Mouse (Mus musculus) heart, embryonic 11.5 days (tissue): ENCODE data around the gene Plek. TPM values are rescaled to one million over a fixed set of nuclear protein-coding genes. Genes with fewer than 3 reads are reported as not detected.
A peak's percentile ranks its signal among the peaks of the same experiment; 100 is the strongest.
"Not testable (repeated sequence)": the region's sequence is repeated elsewhere in the genome, so short reads cannot be mapped to it uniquely, and the experiment has no call there.

Experiments used
- ATAC-seq: fragments of 200-750 bp; cut with Nextera tagmentation; replicated peaks from 2 replicates; pipeline ENCODE4 v1.8.0; 2017; ENCODE audit warnings: moderate library complexity; ENCODE audit not compliant: insufficient number of reproducible peaks, low FRiP score, low TSS enrichment
- H3K27ac ChIP-seq: fragments of 300-500 bp; sonication (generic); 2 replicates; pipeline ENCODE4 v1.5.1; 2014; ENCODE audit warnings: mild to moderate bottlenecking, low read depth, low read length
- H3K27me3 ChIP-seq: fragments of 300-500 bp; sonication (generic); 2 replicates; pipeline ENCODE4 v1.6.1; 2014; ENCODE audit warnings: mild to moderate bottlenecking, low read length, mixed read lengths; ENCODE audit not compliant: control insufficient read depth, insufficient read depth
- H3K36me3 ChIP-seq: fragments of 300-500 bp; sonication (generic); 2 replicates; pipeline ENCODE4 v1.6.1; 2014; ENCODE audit warnings: mild to moderate bottlenecking, low read length, moderate library complexity, mixed read lengths; ENCODE audit not compliant: control insufficient read depth, insufficient read depth
- H3K4me1 ChIP-seq: fragments of 300-500 bp; sonication (generic); 2 replicates; pipeline ENCODE4 v1.6.1; 2014; ENCODE audit warnings: low read length; ENCODE audit not compliant: control insufficient read depth, insufficient read depth
- H3K4me2 ChIP-seq: fragments of 300-500 bp; sonication (generic); 2 replicates; pipeline ENCODE4 v1.6.1; 2014; ENCODE audit warnings: mild to moderate bottlenecking, moderate library complexity
- H3K4me3 ChIP-seq: fragments of 300-500 bp; sonication (generic); 2 replicates; pipeline ENCODE4 v1.5.1; 2014; ENCODE audit warnings: low read depth, low read length
- H3K9ac ChIP-seq: fragments of 300-500 bp; sonication (generic); 2 replicates; pipeline ENCODE4 v1.6.1; 2014; ENCODE audit warnings: mild to moderate bottlenecking, low read depth, low read length, moderate library complexity
- H3K9me3 ChIP-seq: fragments of 300-500 bp; sonication (generic); replicated peaks from 2 replicates; pipeline ENCODE4 v1.6.1; 2016; ENCODE audit warnings: low read length; ENCODE audit not compliant: control insufficient read depth
- WGBS: fragments of 180-500 bp; shearing (Covaris S2); extraction: QIAGEN DNeasy Blood & Tissue Kit; methylation state at CpG from one replicate; pipeline ENCODE4 v1.1.7; 2014; ENCODE audit not compliant: insufficient replicate concordance; 5-methylcytosine and 5-hydroxymethylcytosine counted together
- polyA plus RNA-seq: library from polyadenylated mRNA; unstranded; fragments of >200 nt; fragmentation: Nextera tagmentation; extraction: Ambion mirVana; gene quantifications from 2 replicates; pipeline ENCODE4 v1.2.1, GENCODE M21; 2014

Gene Plek
- polyA plus RNA-seq, 1 experiment from 2014 or later, result 8.3 TPM

DNA sequence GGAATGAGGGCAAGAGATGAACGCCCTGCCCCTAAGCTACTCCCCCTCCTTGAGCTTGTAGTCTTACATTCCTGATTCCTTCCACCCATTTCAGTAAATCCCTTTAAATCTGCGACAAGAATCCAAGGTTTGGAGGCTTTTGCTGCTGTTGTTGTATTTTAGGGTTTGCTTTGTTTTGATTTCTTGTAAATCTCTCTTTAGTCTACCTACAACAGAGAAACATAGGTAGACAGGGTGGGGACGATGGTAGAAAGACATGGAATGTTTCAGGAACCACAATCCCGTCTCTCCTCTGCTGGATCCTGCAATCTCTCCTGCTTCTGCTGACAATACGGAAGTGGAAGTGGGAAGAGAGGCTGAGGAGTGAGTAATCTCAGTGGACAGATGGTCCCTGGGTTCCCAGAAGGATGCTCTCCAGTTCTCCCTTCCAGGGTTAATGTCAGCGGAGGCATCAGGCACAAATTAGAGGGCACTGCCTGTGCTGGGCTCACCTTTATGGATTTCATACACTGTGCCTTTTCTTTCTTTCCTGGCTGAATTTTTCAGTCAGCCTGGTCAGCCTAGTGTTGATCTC is 382 bp upstream of the Plek start:
- H3K4me3 ChIP-seq, result peak overlapping the region; percentile 59
- H3K9me3 ChIP-seq, result no peaks in the 10 kb centered on the region
- H3K27me3 ChIP-seq, result no peaks in the 10 kb centered on the region
- H3K4me1 ChIP-seq, result peaks cover 4% of the 10 kb centered on the region; the same call in 1 of the 2 replicates
- no peak overlapping the region for H3K27ac ChIP-seq
- H3K4me2 ChIP-seq, result peak overlapping the region; percentile 88
- no peak for ATAC-seq
- H3K9ac ChIP-seq, result peak overlapping the region; percentile 73
- 19% methylated on average over 6 of the region's 6 CpGs for WGBS
- no peaks in the 10 kb centered on the region for H3K36me3 ChIP-seq

GRCm38 (mm10) chr11:17045806-17046205 is 6.4 kb downstream of the Plek start:
- Histone ChIP-seq H3K36me3 (no peaks in the 10 kb centered on the region), H3K9ac (no peak overlapping the region), H3K9me3 (no peaks in the 10 kb centered on the region), H3K27me3 (no peaks in the 10 kb centered on the region), H3K4me3 (no peak overlapping the region), H3K27ac (no peak overlapping the region), H3K4me1 (no peaks in the 10 kb centered on the region), H3K4me2 (no peak overlapping the region)
- 84% methylated on average over 2 of the region's 2 CpGs for WGBS
- no peak for ATAC-seq

DNA sequence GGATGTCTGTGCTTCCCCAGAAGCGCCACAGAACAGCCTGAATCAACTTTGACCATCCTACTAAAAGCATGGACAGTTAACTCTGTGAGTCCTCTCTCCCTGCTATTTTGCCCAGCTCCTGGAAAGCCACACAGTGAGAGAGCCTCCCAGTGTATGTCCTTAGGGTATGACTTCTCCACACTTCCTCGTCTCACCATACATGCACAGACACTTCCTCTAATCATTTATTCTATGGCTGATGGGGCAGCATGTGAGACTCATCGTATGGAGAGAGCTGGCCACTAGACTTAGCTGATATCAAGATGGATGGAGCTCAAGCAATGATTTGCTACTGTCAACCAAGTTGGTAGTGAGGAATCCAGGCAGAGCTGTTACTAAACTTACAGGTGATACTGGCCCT is 28.2 kb downstream of the Plek start:
- 76% methylated on average over 3 of the region's 3 CpGs for WGBS

GRCm38 (mm10) chr11:17023206-17023605 is 29.0 kb downstream of the Plek start:
- no peak overlapping the region for H3K4me3 ChIP-seq
- no peak overlapping the region for H3K4me2 ChIP-seq
- no peak overlapping the region for H3K9ac ChIP-seq
- no peak for ATAC-seq
- H3K9me3 ChIP-seq, result peaks cover 7% of the 10 kb centered on the region
- H3K36me3 ChIP-seq, result no peaks in the 10 kb centered on the region
- WGBS, result 70% methylated on average over 6 of the region's 6 CpGs
- no peak overlapping the region for H3K27ac ChIP-seq
- no peaks in the 10 kb centered on the region for H3K27me3 ChIP-seq
- H3K4me1 ChIP-seq, result no peaks in the 10 kb centered on the region

More for the DNA sequence above, 28.2 kb downstream of the Plek start:
- Histone ChIP-seq H3K9ac (no peak overlapping the region), H3K4me2 (no peak overlapping the region), H3K4me1 (no peaks in the 10 kb centered on the region), H3K27me3 (no peaks in the 10 kb centered on the region), H3K4me3 (no peak overlapping the region), H3K9me3 (peaks cover under 1% of the 10 kb centered on the region; the same call in 1 of the 2 replicates), H3K36me3 (no peaks in the 10 kb centered on the region), H3K27ac (no peak overlapping the region)
- ATAC-seq, result no peak

DNA sequence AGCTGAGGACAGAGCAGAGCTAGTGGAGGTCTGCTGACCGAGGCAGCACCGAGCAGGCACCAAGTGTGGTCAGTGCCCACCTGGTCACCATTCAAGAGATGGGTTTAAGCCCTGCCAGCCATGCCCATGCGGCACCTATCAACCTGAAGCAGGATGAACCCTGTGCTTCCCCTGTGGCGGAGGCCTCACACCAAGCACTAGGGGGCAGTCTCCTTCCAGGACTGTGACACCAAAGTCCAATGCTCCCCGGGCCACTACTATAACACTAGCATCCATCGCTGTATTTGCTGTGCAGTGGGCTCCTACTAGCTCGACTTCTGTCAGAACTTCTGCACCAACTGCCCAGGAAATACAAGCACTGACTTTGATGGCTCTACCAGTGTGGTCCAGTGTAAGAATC is 32.9 kb downstream of the Plek start:
- ATAC-seq, result no peak
- Histone ChIP-seq H3K36me3 (no peaks in the 10 kb centered on the region), H3K4me2 (no peak overlapping the region), H3K27ac (no peak overlapping the region), H3K9me3 (peaks cover 10% of the 10 kb centered on the region), H3K4me3 (no peak overlapping the region), H3K9ac (no peak overlapping the region), H3K27me3 (no peaks in the 10 kb centered on the region), H3K4me1 (no peaks in the 10 kb centered on the region)
- 79% methylated on average over 7 of the region's 7 CpGs for WGBS

GRCm38 (mm10) chr11:17012948-17013347 is 39.2 kb downstream of the Plek start:
- ATAC-seq, result no peak
- Histone ChIP-seq H3K4me1 (no peaks in the 10 kb centered on the region), H3K27ac (no peak overlapping the region), H3K27me3 (no peaks in the 10 kb centered on the region), H3K9me3 (0 out of 2 replicates have a peak, but pooled peaks cover 1% of the 10 kb centered on the region), H3K4me2 (no peak overlapping the region), H3K9ac (no peak overlapping the region), H3K4me3 (no peak overlapping the region), H3K36me3 (no peaks in the 10 kb centered on the region)

- no peaks in the 10 kb centered on the region for H3K36me3 ChIP-seq
- no peaks in the 10 kb centered on the region for H3K27me3 ChIP-seq
- ATAC-seq, result no peak
- no peak overlapping the region for H3K9ac ChIP-seq
- no peak overlapping the region for H3K4me2 ChIP-seq
- 56% methylated on average over 7 of the region's 7 CpGs for WGBS
- no peak overlapping the region for H3K27ac ChIP-seq
- no peaks in the 10 kb centered on the region for H3K4me1 ChIP-seq
- H3K4me3 ChIP-seq, result no peak overlapping the region
- H3K9me3 ChIP-seq, result no peaks in the 10 kb centered on the region
Observed at GRCm38 (mm10) chr11:17008498-17008941, 43.7 kb downstream of the Plek start.

- WGBS, result 83% methylated on average over 5 of the region's 5 CpGs
- Histone ChIP-seq H3K9ac (no peak overlapping the region), H3K4me2 (no peak overlapping the region), H3K9me3 (no peaks in the 10 kb centered on the region), H3K27me3 (no peaks in the 10 kb centered on the region), H3K4me1 (no peaks in the 10 kb centered on the region), H3K4me3 (no peak overlapping the region), H3K27ac (no peak overlapping the region), H3K36me3 (no peaks in the 10 kb centered on the region)
- ATAC-seq, result no peak
Observed at GRCm38 (mm10) chr11:17007517-17008173, 44.5 kb downstream of the Plek start.

- H3K27ac ChIP-seq, H3K4me3 ChIP-seq, H3K4me2 ChIP-seq, H3K9me3 ChIP-seq, H3K4me1 ChIP-seq, H3K27me3 ChIP-seq, H3K9ac ChIP-seq, H3K36me3 ChIP-seq, ATAC-seq: not testable (repeated sequence)
- WGBS, result 89% methylated on average over 2 of the region's 3 CpGs
Observed at GRCm38 (mm10) chr11:17006526-17006925, 45.7 kb downstream of the Plek start.
